Mouse (Mus musculus) thymus, adult 2 months (tissue): Measurements from ENCODE around the gene Rps6ka2.

Source experiments
- CTCF ChIP-seq: fragments of 200-500 bp; IDR thresholded peaks from 2 replicates; pipeline ENCODE4 v1.5.1; 2012; ENCODE audit warnings: mild to moderate bottlenecking, control low read depth, low read length, moderate library complexity, borderline replicate concordance; ENCODE audit not compliant: control insufficient read depth, poor library complexity, insufficient read depth; ENCODE audit errors: extremely low read depth
- POLR2A ChIP-seq: fragments of 200-500 bp; IDR thresholded peaks from 2 replicates; pipeline ENCODE4 v1.6.1; 2012; ENCODE audit warnings: mild to moderate bottlenecking, low read length, control low read depth, moderate library complexity; ENCODE audit not compliant: control insufficient read depth, poor library complexity, insufficient read depth; ENCODE audit errors: extremely low read depth

GRCm38 (mm10) chr17:7217791-7218329 lies 47.9 kb downstream of the Rps6ka2 start:
- no peak for TF ChIP-seq CTCF
- no peak for TF ChIP-seq POLR2A
